Mouse (Mus musculus) stomach, postnatal 0 days (tissue): ENCODE measurements at regions not wholly inside any gene's neighbourhood (a gene's known extent, or its start where the extent isn't known, plus 50 kb on each side); places are given as distances from the start of the nearest gene placed in this dataset.

Source experiments
- CTCF ChIP-seq: IDR thresholded peaks from 2 replicates; pipeline ENCODE4 v1.5.1; 2016; ENCODE audit warnings: antibody characterized with exemption, low read depth, mild to moderate bottlenecking, moderate library complexity
- EP300 ChIP-seq: optimal IDR thresholded peaks from 2 replicates; pipeline ENCODE3; 2016; ENCODE audit warnings: antibody characterized with exemption

DNA sequence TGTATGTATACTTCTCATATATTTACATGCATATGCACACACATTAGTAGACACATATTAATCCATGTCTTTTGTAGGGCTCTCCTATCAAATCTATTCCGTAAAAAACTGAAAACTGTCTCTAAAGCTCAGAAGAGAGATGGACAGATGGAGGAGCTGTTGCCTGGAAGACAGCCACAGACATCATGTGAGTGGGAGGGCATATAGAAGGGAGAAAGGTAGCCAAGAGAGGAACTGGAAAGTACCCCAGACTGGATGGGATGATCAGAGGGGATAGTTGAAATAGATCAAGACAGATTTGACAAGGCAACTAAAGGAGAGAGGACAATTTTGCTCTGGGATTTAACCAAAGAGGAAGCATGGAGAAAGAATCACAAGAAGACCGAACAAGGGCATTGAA, 375.1 kb downstream of the Wdr11 start:
- TF ChIP-seq CTCF (no peak), EP300 (no peak)
